Mouse (Mus musculus): ENCODE measurements at regions not wholly inside any gene's neighbourhood (a gene's known extent, or its start where the extent isn't known, plus 50 kb on each side); places are given as distances from the start of the nearest gene placed in this dataset.

DNA sequence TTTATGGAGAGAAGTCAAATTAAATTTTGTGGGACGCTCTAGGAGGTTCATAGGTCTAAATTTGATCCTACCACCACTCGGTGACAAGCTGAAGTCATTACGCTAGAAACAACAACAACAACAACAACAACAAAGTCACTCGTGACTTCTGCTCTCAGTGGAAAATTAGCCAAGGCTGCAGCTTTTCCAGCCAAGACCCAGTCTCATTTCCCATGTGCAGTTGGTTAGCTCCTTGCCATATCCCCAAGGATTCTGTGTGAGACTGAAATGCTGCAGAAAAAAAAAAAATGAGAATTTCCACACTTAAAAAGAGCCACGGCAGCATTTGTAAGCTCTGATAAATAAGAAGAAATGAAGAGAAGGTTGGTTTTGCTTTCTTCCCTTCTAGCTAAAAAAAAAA, 323.4 kb downstream of the Mtx2 start:
- TF ChIP-seq TAL1 (IDR thresholded peaks at IDR 0.05; ENCODE audit: low read length): no peak
- TF ChIP-seq GATA1 (IDR thresholded peaks at IDR 0.05; ENCODE audit: low read length): no peak

All from erythroblast, embryonic 14.5 days (primary cell).